In genomic region chr6:37714223-37714928, GRCm38 (mm10) we compare ENCODE assay signal across 7 mouse cellular contexts.
DNase-seq lines count a peak whose midpoint lies in the region.

No protein-coding gene starts in this region.

- DNase-seq in right cerebral cortex, postnatal 4 days: peak; percentile 3
- no peak for DNase-seq in right cerebral cortex, postnatal 25 days
- peak; percentile 17 to 20 for DNase-seq in cerebellum, adult 18-20 months
- peak; percentile 67 for DNase-seq in induced T-regulatory cell, adult 2 months (ENCODE audit: low read depth)
- peak; percentile 59 to 75 for DNase-seq in thymus, postnatal 36 days
- no peak for DNase-seq in urinary bladder, adult 18-20 months (ENCODE audit: low spot score in 2 of 2)
- no peak for DNase-seq in urinary bladder, postnatal 14 days (ENCODE audit: low spot score)

Comparison
In these comparisons a context has a peak if more than half of its experiments do, and no peak if none do; other contexts are left out.
1. DNase-seq: peak in right cerebral cortex, postnatal 4 days (single experiment), cerebellum, adult 18-20 months (2 of 2), induced T-regulatory cell, adult 2 months (single experiment) and thymus, postnatal 36 days (2 of 2); none in right cerebral cortex, postnatal 25 days (single experiment), urinary bladder, adult 18-20 months (0 of 2) and urinary bladder, postnatal 14 days (single experiment).